Mouse (Mus musculus): ENCODE measurements at regions not wholly inside any gene's neighbourhood (a gene's known extent, or its start where the extent isn't known, plus 50 kb on each side); places are given as distances from the start of the nearest gene placed in this dataset.
A peak's percentile ranks its signal among the peaks of the same experiment; 100 is the strongest.
"Not testable (repeated sequence)": the region's sequence is repeated elsewhere in the genome, so short reads cannot be mapped to it uniquely, and the experiment has no call there.

DNA sequence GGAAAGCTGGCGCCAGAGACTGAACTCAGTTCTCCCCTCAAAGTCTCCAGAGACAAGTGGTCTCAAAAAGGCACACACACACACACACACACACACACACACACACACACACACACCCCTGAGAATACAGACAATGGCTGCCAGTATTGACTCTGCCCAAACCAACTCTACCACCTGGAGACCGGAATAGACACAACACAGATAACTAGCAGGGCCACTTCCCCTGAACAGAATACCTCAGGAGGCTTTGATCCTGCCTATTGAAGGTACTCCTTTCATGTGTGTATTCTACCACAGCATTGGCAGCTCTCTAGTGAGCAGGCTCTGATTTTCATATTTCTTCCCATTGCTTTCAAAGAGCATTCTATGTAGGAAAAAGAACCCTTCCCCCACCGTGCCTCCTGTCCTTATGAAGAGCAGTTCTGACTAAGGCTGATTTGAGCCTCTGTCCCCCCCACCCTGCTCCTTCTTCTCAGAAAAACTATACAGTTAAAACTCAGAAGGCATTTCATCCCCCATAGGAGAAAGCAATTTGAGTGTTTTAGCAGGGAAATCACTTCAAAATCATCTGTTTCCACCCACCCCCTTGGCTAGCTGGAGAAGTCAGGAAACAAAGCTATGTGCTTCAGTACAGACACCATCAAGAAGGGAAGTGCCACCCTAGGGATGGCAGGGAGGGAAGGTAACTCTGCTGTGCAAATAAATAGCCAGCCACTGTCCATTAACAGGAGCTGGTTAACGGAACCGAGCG lies 230.0 kb upstream of the Gap43 start:
- ATAC-seq (replicated peaks; ENCODE audit: low FRiP score, low TSS enrichment, poor library complexity, severe bottlenecking): no peak

DNA sequence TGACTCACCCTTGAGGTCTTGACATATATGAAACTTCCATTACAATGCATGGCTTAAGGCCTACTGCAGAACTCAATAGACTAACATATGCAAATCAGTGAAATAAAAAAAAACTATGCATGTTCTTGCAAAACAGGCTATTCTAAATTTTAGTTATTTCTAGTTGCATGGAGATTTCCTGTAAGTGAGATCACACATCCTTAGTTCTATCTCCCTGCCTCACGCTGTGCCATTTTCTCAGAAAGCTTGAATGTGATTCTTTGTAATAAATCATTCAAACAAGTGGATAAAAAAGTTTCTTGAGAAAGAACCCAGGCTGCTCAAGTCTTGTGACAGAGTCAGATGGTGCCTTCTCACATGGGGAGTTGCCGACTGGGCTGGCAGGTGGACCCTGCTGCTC lies 228.9 kb upstream of the Gap43 start:
- ATAC-seq (replicated peaks; ENCODE audit: low FRiP score, low TSS enrichment, poor library complexity, severe bottlenecking): no peak

GRCm38 (mm10) chr16:42549591-42549990 lies 209.1 kb upstream of the Gap43 start:
- no peak for ATAC-seq (replicated peaks; ENCODE audit: low FRiP score, low TSS enrichment, poor library complexity, severe bottlenecking)

DNA sequence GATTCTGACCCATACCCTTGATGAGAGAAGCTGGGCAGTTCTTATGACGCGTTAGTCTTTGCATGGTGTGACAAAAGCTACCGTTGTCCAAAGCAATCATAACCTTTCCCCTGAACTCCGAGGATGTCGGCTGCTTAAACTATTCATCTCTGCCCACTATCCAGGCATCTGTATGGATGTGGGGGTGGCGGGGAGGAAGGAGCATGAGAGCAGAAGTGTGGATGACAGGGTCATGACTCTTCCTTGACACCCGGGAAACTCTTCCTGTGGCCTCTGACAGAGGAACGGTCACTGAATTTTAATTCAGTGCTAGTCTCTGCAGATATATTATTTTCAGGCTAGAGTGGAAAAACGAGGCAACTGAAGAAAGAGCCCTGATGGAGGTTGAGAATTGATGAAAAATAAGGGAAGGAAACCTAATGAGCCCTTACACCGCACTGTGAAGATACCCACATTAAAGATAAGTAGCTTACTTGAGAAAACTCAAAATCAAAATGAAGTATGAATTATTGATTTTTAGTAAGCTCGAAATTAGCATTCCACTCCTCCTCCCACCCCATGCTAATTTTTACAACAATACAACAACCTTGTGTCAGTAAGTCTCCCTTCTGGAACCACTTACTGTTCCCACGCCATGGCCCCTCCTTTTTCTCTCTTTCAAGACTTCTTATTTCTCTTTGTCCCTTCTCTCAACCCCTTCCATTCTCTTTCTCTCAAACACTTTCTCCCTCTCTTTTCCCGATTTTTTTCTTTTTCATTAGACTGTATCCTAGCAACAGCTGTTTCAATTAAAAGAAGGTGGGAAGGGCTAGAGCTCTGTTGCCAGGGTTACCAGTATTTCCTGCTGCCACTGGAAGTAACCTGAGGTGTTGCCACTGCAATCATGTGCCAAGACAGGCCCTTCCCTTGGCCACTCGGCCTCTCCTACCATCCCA lies 206.0 kb upstream of the Gap43 start:
- ATAC-seq (replicated peaks; ENCODE audit: low FRiP score, low TSS enrichment, poor library complexity, severe bottlenecking): no peak

DNA sequence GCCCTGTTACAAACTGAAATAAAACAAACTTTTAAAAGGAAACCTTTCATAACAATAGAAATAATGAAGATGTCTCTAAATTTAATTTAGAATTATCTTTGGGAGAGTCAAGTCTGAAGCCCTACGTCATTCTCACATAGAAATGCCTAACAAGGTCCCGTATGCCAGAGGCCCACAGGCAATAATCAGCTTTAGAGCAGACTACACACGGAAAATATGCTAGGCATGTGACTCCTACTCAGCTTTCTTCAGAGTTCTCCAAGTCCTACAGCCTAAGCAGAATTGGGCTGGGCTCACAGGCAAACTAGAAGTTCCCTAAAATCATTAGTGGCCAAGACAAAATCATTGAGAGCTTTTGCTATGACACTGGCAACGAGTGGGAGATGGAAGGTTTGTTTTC lies 176.9 kb upstream of the Gap43 start:
- ATAC-seq (replicated peaks; ENCODE audit: low FRiP score, low TSS enrichment, poor library complexity, severe bottlenecking): no peak

- ATAC-seq (replicated peaks; ENCODE audit: low FRiP score, low TSS enrichment, poor library complexity, severe bottlenecking): no peak
Observed at GRCm38 (mm10) chr16:42515929-42516328, 175.5 kb upstream of the Gap43 start.

- ATAC-seq (replicated peaks; ENCODE audit: low FRiP score, low TSS enrichment, poor library complexity, severe bottlenecking): no peak
Observed at GRCm38 (mm10) chr16:42505107-42505506, 164.7 kb upstream of the Gap43 start.

- ATAC-seq (replicated peaks; ENCODE audit: low FRiP score, low TSS enrichment, poor library complexity, severe bottlenecking): no peak
Observed at GRCm38 (mm10) chr16:42501713-42502112, 161.3 kb upstream of the Gap43 start.

DNA sequence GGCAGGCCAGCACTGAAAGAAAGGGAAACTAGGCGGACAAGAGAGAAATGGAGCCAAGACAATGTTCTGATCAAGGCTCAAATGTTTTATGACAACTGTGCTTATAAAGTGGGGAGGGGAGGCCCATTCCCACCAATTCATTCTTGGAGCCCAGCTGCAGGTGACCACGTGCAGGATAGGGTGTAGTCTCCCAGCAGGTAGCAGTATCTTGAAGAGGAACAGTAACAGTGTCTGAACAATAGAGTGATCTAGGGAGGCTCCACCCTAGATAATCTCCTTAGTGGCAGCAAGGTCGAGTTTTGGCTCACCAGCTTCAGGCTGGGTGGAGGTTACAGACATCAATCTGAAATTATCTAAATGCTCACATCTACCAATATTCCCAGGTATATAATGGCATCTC lies 160.7 kb upstream of the Gap43 start:
- ATAC-seq (replicated peaks; ENCODE audit: low FRiP score, low TSS enrichment, poor library complexity, severe bottlenecking): not testable (repeated sequence)

DNA sequence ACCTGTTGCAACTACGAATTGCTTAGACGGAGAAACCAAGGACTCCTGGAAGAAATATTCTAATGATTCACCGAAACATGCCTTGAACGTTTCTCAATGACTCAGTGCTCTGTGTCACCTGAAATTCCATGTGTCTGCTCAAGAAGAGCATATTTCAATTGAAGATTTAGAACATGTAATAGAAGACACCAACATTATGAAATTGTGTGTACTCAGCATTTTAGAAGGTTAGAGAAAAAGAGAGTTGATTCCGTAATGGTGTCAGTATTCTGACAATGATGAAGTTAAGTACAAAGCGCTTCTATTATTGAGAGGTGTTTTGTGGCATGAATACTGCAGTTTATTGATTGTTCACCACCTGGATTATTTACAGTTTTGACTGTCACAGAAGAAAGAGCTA lies 159.1 kb upstream of the Gap43 start:
- ATAC-seq (replicated peaks; ENCODE audit: low FRiP score, low TSS enrichment, poor library complexity, severe bottlenecking): no peak

GRCm38 (mm10) chr16:42498368-42498767 lies 157.9 kb upstream of the Gap43 start:
- ATAC-seq (replicated peaks; ENCODE audit: low FRiP score, low TSS enrichment, poor library complexity, severe bottlenecking): no peak

DNA sequence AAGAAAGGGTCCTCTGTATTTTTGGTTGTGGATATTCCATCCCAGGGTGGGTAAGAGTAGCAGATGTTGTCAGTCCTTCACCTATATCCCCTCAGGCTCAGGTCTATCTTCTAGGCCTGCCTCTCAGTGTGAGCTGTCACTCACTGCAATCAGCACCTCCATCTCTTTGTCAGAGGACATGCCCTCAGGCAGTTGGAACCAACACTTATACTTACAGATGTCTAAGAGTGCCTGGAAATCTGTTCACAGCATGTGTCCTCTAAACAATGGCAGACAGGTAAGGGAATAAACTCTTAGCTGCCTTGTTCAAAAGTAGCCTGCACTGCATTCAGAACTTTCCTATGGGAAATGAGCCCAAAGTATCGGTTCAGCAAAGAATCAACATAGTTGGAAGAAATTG lies 153.1 kb upstream of the Gap43 start:
- ATAC-seq (replicated peaks; ENCODE audit: low FRiP score, low TSS enrichment, poor library complexity, severe bottlenecking): no peak

DNA sequence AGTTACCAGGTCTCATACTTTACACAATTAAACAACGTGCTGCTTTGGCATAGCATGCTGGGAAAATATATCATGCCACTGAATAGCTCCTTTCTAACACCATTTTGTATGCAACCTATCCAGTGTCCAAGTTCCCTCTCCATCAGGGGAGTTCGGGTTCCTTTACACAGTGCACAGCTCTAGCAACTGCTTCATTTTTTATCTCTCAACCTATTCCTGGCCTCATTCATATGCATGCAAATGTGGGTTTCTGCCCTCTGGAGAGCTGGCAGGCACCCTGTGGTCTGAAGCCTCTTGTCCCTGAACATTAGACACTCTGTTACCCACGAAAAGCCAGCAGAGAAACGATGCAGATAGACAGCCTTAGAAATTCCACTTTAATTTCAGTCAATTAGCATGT lies 148.3 kb upstream of the Gap43 start:
- ATAC-seq (replicated peaks; ENCODE audit: low FRiP score, low TSS enrichment, poor library complexity, severe bottlenecking): no peak

- no peak for ATAC-seq (replicated peaks; ENCODE audit: low FRiP score, low TSS enrichment, poor library complexity, severe bottlenecking)
Observed at GRCm38 (mm10) chr16:42479978-42480377, 139.5 kb upstream of the Gap43 start.

- ATAC-seq (replicated peaks; ENCODE audit: low FRiP score, low TSS enrichment, poor library complexity, severe bottlenecking): no peak
Observed at GRCm38 (mm10) chr16:42466976-42467375, 126.5 kb upstream of the Gap43 start.

DNA sequence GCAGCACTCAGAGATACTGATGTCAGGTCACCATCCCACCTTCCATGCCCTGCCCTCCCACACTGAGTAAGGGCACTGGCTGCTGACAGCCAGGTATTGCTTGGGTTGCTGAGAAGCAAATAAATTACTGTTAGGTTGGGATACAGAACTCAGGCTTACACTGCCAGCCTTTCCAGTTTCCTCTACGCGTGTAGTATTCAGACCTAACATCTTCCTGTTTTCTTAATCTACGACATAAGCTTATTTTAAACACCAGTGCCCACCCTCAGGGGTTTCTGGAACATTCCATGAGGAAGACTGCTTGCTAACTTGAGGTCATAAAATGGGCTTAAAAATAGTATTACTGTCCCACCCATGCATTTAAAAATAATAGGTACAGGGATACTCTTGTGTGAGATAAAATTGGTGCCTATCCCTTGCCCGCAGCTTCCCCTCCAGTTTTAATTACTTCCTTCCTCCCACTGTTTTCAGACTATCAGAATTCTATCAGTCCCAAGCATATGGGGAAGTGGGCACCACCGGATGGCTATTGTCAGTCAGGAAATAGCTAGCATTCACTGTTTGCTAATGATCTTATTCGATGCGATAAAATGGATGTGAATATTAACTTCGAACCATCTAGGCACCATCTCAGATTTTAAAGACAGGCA lies 116.0 kb upstream of the Gap43 start:
- ATAC-seq (replicated peaks; ENCODE audit: low FRiP score, low TSS enrichment, poor library complexity, severe bottlenecking): peak; percentile 22

DNA sequence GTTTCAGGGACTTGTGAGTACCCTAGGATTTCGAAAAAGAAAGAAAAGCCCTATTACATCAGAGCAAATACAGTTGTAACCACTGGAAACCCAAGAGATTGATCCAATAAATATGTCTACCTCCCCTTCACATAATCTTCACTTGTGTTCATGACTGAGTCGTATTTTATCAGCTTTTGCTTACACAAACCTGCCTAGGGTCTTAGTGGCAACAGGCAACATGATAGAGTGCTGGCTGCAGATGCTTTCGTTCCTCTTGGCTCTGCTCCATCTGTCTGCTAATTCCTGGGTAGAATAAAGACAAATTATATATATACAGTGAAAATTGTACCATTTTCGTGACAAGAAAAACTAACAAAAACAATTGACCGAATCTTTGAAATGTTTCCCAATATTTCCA lies 112.9 kb upstream of the Gap43 start:
- ATAC-seq (replicated peaks; ENCODE audit: low FRiP score, low TSS enrichment, poor library complexity, severe bottlenecking): no peak

- no peak for ATAC-seq (replicated peaks; ENCODE audit: low FRiP score, low TSS enrichment, poor library complexity, severe bottlenecking)
Observed at GRCm38 (mm10) chr16:42449840-42450444, 109.5 kb upstream of the Gap43 start.

DNA sequence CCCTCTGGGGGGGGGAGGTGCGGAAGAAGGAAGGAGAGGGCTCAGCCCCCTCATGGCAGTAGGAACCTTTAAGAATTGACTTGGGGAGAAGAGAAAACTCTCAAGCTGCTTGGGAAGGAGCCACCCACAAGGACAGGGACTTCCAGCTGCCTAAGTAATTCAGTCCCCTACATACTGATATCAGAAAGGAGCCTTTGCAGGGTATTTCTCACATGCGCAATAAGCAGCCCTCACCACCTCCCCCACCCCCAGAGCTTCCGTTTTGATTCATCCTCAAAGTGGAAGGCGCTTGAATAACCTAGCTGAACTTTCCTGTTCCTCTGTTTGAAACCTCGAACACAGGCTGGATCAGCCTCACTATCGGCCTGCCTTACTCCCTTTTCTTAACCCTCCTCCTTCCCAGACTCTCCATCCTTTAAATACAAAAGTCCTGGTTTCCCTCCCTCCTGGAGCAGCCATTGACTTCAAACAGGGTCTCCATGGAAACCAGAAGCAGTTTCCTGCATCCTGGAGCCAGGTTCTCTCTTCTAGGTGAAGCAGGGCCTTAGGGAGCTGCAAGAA lies 104.5 kb upstream of the Gap43 start:
- ATAC-seq (replicated peaks; ENCODE audit: low FRiP score, low TSS enrichment, poor library complexity, severe bottlenecking): no peak

DNA sequence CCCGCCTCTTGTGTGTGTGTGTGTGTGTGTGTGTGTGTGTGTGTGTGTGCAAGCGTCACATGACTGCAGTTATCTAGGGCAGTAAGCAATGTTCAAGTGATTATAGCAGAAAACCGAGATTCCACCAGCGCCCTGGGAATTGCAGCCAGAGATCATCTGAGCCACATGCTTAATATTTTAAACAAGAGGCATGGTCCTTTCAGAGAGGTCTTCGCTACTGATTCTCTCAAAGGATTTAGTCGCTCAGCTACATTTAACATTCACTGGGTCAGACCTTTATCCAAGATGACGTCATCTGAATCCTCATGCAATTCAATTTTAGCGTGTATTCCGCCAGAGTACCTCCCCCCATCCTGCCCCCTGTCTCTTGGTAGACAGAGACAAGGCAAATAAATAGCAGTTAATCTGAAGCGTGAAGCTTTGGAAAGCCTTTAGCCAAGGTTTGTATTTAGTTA lies 104.0 kb upstream of the Gap43 start:
- no peak for ATAC-seq (replicated peaks; ENCODE audit: low FRiP score, low TSS enrichment, poor library complexity, severe bottlenecking)
